Mouse (Mus musculus) midbrain, embryonic 12.5 days (tissue): ENCODE results near the gene M1ap. TPM values are rescaled to one million over a fixed set of nuclear protein-coding genes. Genes with fewer than 3 reads are reported as not detected.

Experiments used
- ATAC-seq: fragments of 200-750 bp; cut with Nextera tagmentation; 2 replicates; pipeline ENCODE4 v1.8.0; 2017; ENCODE audit warnings: low read depth, moderate TSS enrichment, moderate library complexity; ENCODE audit not compliant: low FRiP score
- H3K27ac ChIP-seq: fragments of 300-500 bp; sonication (generic); replicated peaks from 2 replicates; pipeline ENCODE4 v1.5.1; 2016; ENCODE audit warnings: mild to moderate bottlenecking
- H3K27me3 ChIP-seq: fragments of 300-500 bp; sonication (generic); 2 replicates; pipeline ENCODE4 v1.6.1; 2016; ENCODE audit warnings: mild to moderate bottlenecking
- H3K36me3 ChIP-seq: fragments of 300-500 bp; sonication (generic); 2 replicates; pipeline ENCODE4 v1.6.1; 2016
- H3K4me1 ChIP-seq: fragments of 300-500 bp; sonication (generic); 2 replicates; pipeline ENCODE4 v1.6.1; 2016
- H3K4me2 ChIP-seq: fragments of 300-500 bp; sonication (generic); replicated peaks from 2 replicates; pipeline ENCODE4 v1.6.1; 2016; ENCODE audit warnings: mild to moderate bottlenecking, moderate library complexity
- H3K4me3 ChIP-seq: fragments of 300-500 bp; sonication (generic); 2 replicates; pipeline ENCODE4 v1.5.1; 2016; ENCODE audit warnings: mild to moderate bottlenecking
- H3K9ac ChIP-seq: fragments of 300-500 bp; sonication (generic); replicated peaks from 2 replicates; pipeline ENCODE4 v1.6.1; 2016; ENCODE audit warnings: mild to moderate bottlenecking, moderate library complexity
- H3K9me3 ChIP-seq: fragments of 300-500 bp; sonication (generic); 2 replicates; pipeline ENCODE4 v1.6.1; 2016; ENCODE audit warnings: mild to moderate bottlenecking
- WGBS: fragments of 180-500 bp; shearing (Covaris S2); methylation state at CpG from one replicate; pipeline ENCODE4 v1.1.7; 2016; 5-methylcytosine and 5-hydroxymethylcytosine counted together
- microRNA-seq: library from miRNA; unstranded; fragments of <30 nt; microRNA quantifications from one replicate; pipeline ENCODE4, GENCODE M21; 2017
- polyA plus RNA-seq: library from polyadenylated mRNA; unstranded; fragments of >200 nt; fragmentation: Nextera tagmentation; extraction: Ambion mirVana; gene quantifications from 2 replicates; pipeline ENCODE4 v1.2.1, GENCODE M21; 2016

The M1ap gene
- polyA plus RNA-seq, 1 experiment from 2014 or later: 0.09 TPM

DNA sequence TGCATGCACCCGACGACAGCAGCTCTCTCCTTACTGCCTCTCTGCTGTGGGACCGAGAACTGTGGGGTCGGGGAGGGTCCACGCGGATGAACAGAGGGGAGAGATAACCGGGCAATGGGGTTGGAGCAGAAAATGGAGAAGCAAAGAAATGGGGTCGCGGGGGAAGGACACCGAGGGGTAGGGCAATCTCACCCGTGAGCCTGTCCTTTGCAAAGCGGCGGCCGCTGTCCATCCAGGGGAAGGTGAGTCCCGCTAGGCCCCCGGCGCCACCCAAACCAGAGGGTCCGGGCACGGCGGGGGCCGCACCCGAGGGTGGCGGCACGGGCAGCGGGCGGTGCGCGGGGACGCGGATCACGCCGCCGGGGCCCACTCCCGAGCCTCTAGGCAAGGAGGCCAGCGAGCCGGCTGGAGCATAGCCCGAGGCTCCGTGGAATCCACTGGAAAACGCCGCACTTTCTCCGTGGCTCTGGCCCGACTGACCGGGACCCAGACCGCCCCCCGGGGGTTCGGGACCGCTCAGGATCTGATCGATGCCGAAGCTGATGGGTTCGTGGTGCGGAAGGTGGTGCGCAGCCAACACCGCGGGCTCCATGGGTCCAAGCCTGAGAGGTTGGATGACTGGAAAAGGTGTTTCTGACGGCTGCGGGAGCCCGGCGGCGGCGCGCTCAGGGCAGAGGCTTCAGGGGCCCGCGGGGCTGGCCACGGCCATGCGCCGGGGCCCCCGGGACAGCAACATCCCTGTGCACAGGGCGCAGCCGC lies 123.0 kb downstream of the M1ap start:
- H3K4me2 ChIP-seq: peak overlapping the region; percentile 25; the same call in 1 of the 2 replicates
- 1% methylated on average over 66 of the region's 69 CpGs for WGBS
- H3K4me1 ChIP-seq: peaks cover 23% of the 10 kb centered on the region
- H3K36me3 ChIP-seq: no peaks in the 10 kb centered on the region
- no peak for ATAC-seq
- H3K9me3 ChIP-seq: no peaks in the 10 kb centered on the region
- H3K4me3 ChIP-seq: peak overlapping the region; percentile 24
- H3K27me3 ChIP-seq: peaks cover 100% of the 10 kb centered on the region
- no peak overlapping the region for H3K27ac ChIP-seq
- no peak overlapping the region for H3K9ac ChIP-seq

DNA sequence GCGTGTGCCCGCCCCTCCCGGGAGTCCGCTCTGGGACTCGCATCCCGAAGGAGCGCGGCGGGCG lies 123.4 kb downstream of the M1ap start, which contains the start of gene Tlx2:
TSS of gene Tlx2 (minus strand) at position 47 of the 64 bp plus-strand sequence.
- Histone ChIP-seq H3K9ac (no peak within 1 kb of the TSS), H3K4me2 (peak within 1 kb of the TSS; percentile 25; the same call in 1 of the 2 replicates), H3K9me3 (no peaks in the 10 kb centered on the region), H3K4me3 (peak within 1 kb of the TSS; percentile 24), H3K36me3 (no peaks in the 10 kb centered on the region), H3K27me3 (peaks cover 100% of the 10 kb centered on the region), H3K4me1 (peaks cover 23% of the 10 kb centered on the region), H3K27ac (no peak within 1 kb of the TSS)
- no peak for ATAC-seq
- 3% methylated on average over 10 of the region's 10 CpGs for WGBS

DNA sequence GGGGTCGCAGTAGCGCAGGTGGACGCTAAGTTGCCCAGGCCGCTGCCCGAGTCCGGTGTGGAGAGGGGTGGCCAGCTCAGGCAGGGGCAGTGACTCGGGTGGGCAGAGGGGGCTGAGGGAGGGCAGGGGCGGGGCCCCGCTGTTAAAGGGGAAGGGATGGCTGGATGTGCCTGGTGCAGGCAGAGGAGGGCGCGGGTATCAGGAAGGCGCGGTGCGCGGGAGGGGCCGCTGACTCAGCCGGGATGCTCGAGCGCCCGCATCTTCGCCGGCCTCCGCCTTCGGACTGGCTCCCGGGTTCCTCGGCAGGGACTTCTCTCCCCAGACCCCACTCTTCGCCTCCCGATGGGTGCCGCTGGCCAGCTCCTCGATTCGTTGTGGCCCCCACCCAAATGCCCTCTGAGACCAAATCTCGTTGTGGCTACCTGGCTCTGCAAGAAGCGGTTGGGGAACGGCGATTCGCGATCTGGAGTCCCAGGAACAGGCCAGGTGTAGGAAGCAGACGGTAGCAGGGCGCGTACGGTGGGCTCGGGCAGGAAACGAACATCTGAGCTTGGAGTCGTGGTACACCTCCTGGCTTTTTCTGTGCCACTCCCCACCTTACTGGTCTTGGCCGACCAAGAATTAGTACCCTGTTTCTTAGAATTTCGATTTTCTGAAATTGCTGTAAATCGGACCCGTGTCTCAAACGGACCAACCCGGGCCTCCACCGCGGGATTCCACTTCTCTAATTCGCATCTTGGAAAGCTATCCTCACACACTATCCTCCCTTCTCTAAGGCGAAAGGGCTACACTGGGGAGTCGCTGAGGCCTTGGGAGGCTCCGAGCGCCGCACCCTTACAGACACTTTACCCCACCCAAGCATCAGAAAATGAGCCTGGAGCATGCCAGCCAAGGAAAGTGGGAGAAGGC lies 123.9 kb downstream of the M1ap start:
- no peak for ATAC-seq
- no peaks in the 10 kb centered on the region for H3K36me3 ChIP-seq
- no peak overlapping the region for H3K27ac ChIP-seq
- H3K4me1 ChIP-seq: peaks cover 23% of the 10 kb centered on the region
- peak overlapping the region; percentile 25; the same call in 1 of the 2 replicates for H3K4me2 ChIP-seq
- WGBS: under 1% methylated on average over 51 of the region's 58 CpGs
- H3K9ac ChIP-seq: no peak overlapping the region
- no peaks in the 10 kb centered on the region for H3K9me3 ChIP-seq
- H3K4me3 ChIP-seq: peak overlapping the region; percentile 24
- peaks cover 100% of the 10 kb centered on the region for H3K27me3 ChIP-seq

DNA sequence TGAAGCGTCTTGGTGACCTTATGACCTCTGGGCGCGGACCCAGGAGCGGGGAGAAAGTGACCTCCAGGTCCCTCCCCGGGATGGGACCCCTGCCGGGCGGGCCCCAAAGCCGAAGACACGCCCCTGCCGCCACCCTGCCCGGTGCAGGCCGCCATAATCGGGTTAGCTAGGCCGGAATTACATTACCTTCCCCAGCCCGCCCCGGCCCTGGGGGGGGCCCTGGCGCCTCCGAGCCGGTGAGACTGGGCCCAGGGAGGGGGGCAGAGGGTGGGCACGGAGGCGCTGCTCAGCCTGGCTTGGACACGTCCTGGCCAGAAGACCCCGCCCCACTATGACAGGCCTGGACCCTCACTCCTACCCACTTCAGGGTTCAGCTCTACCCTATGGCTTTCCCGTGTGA lies 124.5 kb downstream of the M1ap start:
- H3K27ac ChIP-seq: no peak overlapping the region
- no peak overlapping the region for H3K9ac ChIP-seq
- ATAC-seq: no peak
- H3K4me2 ChIP-seq: peak overlapping the region; percentile 23; the same call in 1 of the 2 replicates
- no peaks in the 10 kb centered on the region for H3K9me3 ChIP-seq
- WGBS: 2% methylated on average over 19 of the region's 24 CpGs
- peaks cover 100% of the 10 kb centered on the region for H3K27me3 ChIP-seq
- H3K4me1 ChIP-seq: peaks cover 23% of the 10 kb centered on the region
- no peaks in the 10 kb centered on the region for H3K36me3 ChIP-seq
- H3K4me3 ChIP-seq: 0 out of 2 replicates have a peak overlapping the region, but pooled peaks have one; percentile 7

DNA sequence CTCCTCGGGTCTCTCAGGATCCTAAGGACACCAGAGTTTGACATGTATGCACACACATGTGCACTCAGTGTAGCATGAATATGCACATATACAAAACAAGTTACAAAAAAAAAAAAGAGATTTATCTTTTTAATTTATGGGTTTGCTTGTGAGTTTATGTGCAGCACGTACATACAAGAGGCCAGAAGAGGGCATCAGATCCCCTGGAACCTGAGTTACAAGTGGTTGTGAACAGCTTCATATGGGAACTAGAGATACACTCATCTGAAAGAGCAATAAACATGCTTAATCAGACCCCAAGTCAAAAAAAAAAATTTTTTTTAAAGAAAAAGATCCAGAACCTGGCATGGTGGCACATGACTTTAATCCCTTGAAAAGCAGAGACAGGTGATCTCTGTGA lies 128.3 kb downstream of the M1ap start:
- peaks cover 29% of the 10 kb centered on the region for H3K4me1 ChIP-seq
- peaks cover 75% of the 10 kb centered on the region for H3K27me3 ChIP-seq
- no peak for ATAC-seq
- no peaks in the 10 kb centered on the region for H3K9me3 ChIP-seq
- no peak overlapping the region for H3K9ac ChIP-seq
- no peak overlapping the region for H3K27ac ChIP-seq
- peaks cover 2% of the 10 kb centered on the region; the same call in 1 of the 2 replicates for H3K36me3 ChIP-seq
- no peak overlapping the region for H3K4me2 ChIP-seq
- WGBS: 17% methylated on average over 2 of the region's 2 CpGs
- H3K4me3 ChIP-seq: no peak overlapping the region

DNA sequence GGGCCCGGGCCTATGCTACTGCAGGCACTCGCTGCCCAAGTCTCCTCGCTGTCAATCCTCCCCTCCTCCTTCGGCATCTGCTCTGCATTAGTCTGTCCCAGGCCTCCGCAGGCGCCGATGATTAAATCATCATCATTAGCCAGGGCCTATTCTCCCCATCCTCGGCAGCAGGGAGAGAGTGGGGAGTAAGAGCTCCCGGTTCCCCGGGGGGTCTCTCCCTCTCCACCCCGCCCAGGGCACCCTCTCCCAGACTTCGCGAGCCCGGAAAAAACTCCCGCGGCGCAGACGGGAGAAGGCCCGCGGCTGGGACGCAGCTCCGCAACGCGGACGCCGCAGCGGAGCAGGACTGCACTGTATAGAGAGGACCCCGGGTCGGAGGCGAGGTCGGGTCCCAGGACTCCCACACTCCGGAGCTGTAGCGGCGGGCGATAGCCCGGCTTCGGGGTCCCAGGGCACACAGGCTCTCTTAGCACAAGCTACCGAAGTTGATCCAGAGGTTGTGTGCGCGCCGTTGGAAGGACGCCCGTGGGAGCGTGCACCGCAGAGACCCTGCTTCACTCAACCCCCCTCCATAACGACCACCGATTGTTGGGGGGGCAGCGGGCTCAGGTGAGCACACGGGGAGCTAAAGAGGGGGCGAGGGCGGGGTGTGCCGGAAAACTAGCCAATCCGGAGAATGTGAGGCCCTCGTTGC lies 131.1 kb downstream of the M1ap start, which contains the start of gene Pcgf1:
TSS of gene Pcgf1 (plus strand) at position 240 of the 694 bp plus-strand sequence.
- under 1% methylated on average over 53 of the region's 54 CpGs for WGBS
- Histone ChIP-seq H3K27me3 (peaks cover 58% of the 10 kb centered on the region), H3K4me2 (peak within 1 kb of the TSS; percentile 94), H3K4me3 (peak within 1 kb of the TSS; percentile 68), H3K4me1 (peaks cover 15% of the 10 kb centered on the region), H3K27ac (peak within 1 kb of the TSS; percentile 91), H3K9me3 (no peaks in the 10 kb centered on the region), H3K9ac (peak within 1 kb of the TSS; percentile 70), H3K36me3 (peaks cover 24% of the 10 kb centered on the region)
- ATAC-seq: peak; percentile 74

DNA sequence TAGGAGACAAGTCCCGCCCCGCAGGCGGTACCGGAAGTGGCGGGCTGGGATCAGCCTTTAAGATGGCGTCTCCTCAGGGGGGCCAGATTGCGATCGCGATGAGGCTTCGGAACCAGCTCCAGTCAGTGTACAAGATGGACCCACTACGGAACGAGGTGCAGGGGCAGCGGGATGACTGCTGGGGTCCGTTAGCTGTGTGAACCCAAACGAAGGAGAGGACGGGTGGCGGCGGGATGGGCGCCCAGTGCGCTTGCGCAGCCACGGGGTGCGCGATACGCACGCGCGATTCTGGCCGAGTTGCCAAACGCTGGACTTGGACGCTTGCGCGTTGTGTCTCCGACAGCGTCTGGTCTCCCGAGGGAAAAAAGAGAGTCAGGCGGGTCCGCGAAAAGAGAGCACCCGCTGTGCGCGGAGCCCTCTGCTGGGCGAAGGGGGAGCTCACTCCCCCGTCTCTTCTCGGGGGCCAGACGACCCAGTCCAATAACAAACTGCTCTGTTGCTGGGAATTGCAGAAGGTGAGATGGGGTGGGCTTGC lies 131.7 kb downstream of the M1ap start:
- ATAC-seq: peak; percentile 91
- Histone ChIP-seq H3K27ac (peak overlapping the region; percentile 91), H3K27me3 (peaks cover 58% of the 10 kb centered on the region), H3K9ac (peak overlapping the region; percentile 70), H3K4me3 (peak overlapping the region; percentile 68), H3K9me3 (no peaks in the 10 kb centered on the region), H3K36me3 (peaks cover 24% of the 10 kb centered on the region), H3K4me2 (peak overlapping the region; percentile 94), H3K4me1 (peaks cover 15% of the 10 kb centered on the region)
- under 1% methylated on average over 46 of the region's 46 CpGs for WGBS

Small RNAs within 50 kb of the gene (microRNA-seq; reads per million reads assigned to microRNA genes)
- gene Mir7040: not detected

Other genes starting within 250 kb of the M1ap start
- gene Pole4, start 241.5 kb upstream of the M1ap start, polyA plus RNA-seq: 88.4 and 100 TPM in 2 replicates
- gene Hk2, start 172.4 kb upstream of the M1ap start, polyA plus RNA-seq: 10.1 and 11.2 TPM in 2 replicates
- 6.4 and 7.4 TPM in 2 replicates for gene Sema4f, start 7.1 kb upstream of the M1ap start, polyA plus RNA-seq
- 5.8 and 8.3 TPM in 2 replicates for gene Dok1, start 86.6 kb downstream of the M1ap start, polyA plus RNA-seq
- 11.0 and 14.7 TPM in 2 replicates for gene Loxl3, start 87.3 kb downstream of the M1ap start, polyA plus RNA-seq
- 150 and 159 TPM in 2 replicates for gene Aup1, start 107.6 kb downstream of the M1ap start, polyA plus RNA-seq
- gene Htra2, start 108.4 kb downstream of the M1ap start, polyA plus RNA-seq: 63.2 and 63.9 TPM in 2 replicates
- gene Dqx1, start 110.9 kb downstream of the M1ap start, polyA plus RNA-seq: 0.93 and 1.1 TPM in 2 replicates
- not detected in 2 replicates for gene Tlx2, start 123.4 kb downstream of the M1ap start, polyA plus RNA-seq
- 41.2 and 42.2 TPM in 2 replicates for gene Pcgf1, start 131.0 kb downstream of the M1ap start, polyA plus RNA-seq
- 0.45 TPM in 1 of 2 replicates, not detected in the other for gene Lbx2, start 139.5 kb downstream of the M1ap start, polyA plus RNA-seq
- gene Ccdc142, start 154.7 kb downstream of the M1ap start, polyA plus RNA-seq: 4.7 and 5.0 TPM in 2 replicates
- 3.9 and 4.3 TPM in 2 replicates for gene Gm42688, start 154.7 kb downstream of the M1ap start, polyA plus RNA-seq
- gene Mrpl53, start 162.1 kb downstream of the M1ap start, polyA plus RNA-seq: 122 and 129 TPM in 2 replicates
- gene Mogs, start 168.6 kb downstream of the M1ap start, polyA plus RNA-seq: 34.9 and 42.6 TPM in 2 replicates
- 210 and 223 TPM in 2 replicates for gene Wbp1, start 174.7 kb downstream of the M1ap start, polyA plus RNA-seq
- gene Ino80b, start 178.5 kb downstream of the M1ap start, polyA plus RNA-seq: 18.4 and 19.4 TPM in 2 replicates
- 31.9 and 39.5 TPM in 2 replicates for gene Rtkn, start 188.6 kb downstream of the M1ap start, polyA plus RNA-seq
- gene Wdr54, start 209.5 kb downstream of the M1ap start, polyA plus RNA-seq: 11.2 and 13.3 TPM in 2 replicates
- gene 1700003E16Rik, start 209.5 kb downstream of the M1ap start, polyA plus RNA-seq: 2.6 and 2.7 TPM in 2 replicates
- gene Dctn1, start 219.0 kb downstream of the M1ap start, polyA plus RNA-seq: 148 and 156 TPM in 2 replicates